Mouse (Mus musculus) myocyte (in vitro differentiated cells): Measurements from ENCODE around the gene Bbs9.

Source experiments
- CEBPB ChIP-seq: IDR thresholded peaks from 2 replicates; pipeline ENCODE4 v1.6.1; 2011; ENCODE audit warnings: mild to moderate bottlenecking, moderate library complexity; ENCODE audit not compliant: poor library complexity, insufficient read depth, severe bottlenecking
- E2F4 ChIP-seq: IDR thresholded peaks from one replicate; pipeline ENCODE4 v1.6.1; 2011; ENCODE audit warnings: mild to moderate bottlenecking, control low read depth, moderate library complexity; ENCODE audit not compliant: insufficient read depth
- MAX ChIP-seq: IDR thresholded peaks from one replicate; pipeline ENCODE4 v1.6.1; 2011; ENCODE audit warnings: low read depth, mild to moderate bottlenecking, control low read depth
- MYOD1 ChIP-seq, 3 experiments: IDR thresholded peaks; one replicate each; pipeline ENCODE4 v1.6.1; 2011; ENCODE audit warnings: control low read depth in 2 of 3, low read depth in 2 of 3, mild to moderate bottlenecking in 2 of 3, moderate library complexity in 1 of 3; ENCODE audit not compliant: insufficient read length in 2 of 3, control insufficient read depth in 1 of 3
- POLR2A ChIP-seq: IDR thresholded peaks from one replicate; pipeline ENCODE4 v1.6.1; 2011; ENCODE audit warnings: low read depth, mild to moderate bottlenecking, control low read depth, moderate library complexity; ENCODE audit not compliant: insufficient read length
- POLR2AphosphoS2 ChIP-seq: IDR thresholded peaks from one replicate; pipeline ENCODE4 v1.6.1; 2011; ENCODE audit warnings: low read depth, control low read depth; ENCODE audit not compliant: insufficient read length
- REST ChIP-seq: IDR thresholded peaks from one replicate; pipeline ENCODE4 v1.6.1; 2011; ENCODE audit warnings: mild to moderate bottlenecking, control low read depth, moderate library complexity; ENCODE audit not compliant: insufficient read depth, insufficient read length
- USF1 ChIP-seq: IDR thresholded peaks from one replicate; pipeline ENCODE4 v1.6.1; 2011; ENCODE audit warnings: low read depth, mild to moderate bottlenecking, control low read depth, moderate library complexity

- no peak for TF ChIP-seq MAX
- no peak for TF ChIP-seq E2F4
- no peak for TF ChIP-seq POLR2AphosphoS2
- no peak for TF ChIP-seq USF1
- no peak for TF ChIP-seq MYOD1 (IDR thresholded peaks at IDR 0.05; ENCODE audit: control insufficient read depth in 1 of 3, insufficient read length in 2 of 3, low read depth in 2 of 3)
- no peak for TF ChIP-seq POLR2A
- no peak for TF ChIP-seq CEBPB
- TF ChIP-seq REST = no peak
These were observed 234.5 kb downstream of the Bbs9 start for GRCm38 (mm10) chr9:22710032-22710431.
